Mouse (Mus musculus) testis, postnatal 14 days (tissue): ENCODE results near the gene Obscn.
"Not testable (repeated sequence)": the region's sequence is repeated elsewhere in the genome, so short reads cannot be mapped to it uniquely, and the experiment has no call there.

Experiments
- DNase-seq: peaks from one replicate; pipeline ENCODE4 v3.0.0; 2021; ENCODE audit warnings: low spot score

Obscn gene

GRCm38 (mm10) chr11:58959921-58960465 is 176.2 kb downstream of the Obscn start:
- peak; percentile 94 for DNase-seq

GRCm38 (mm10) chr11:58959186-58959825 is 176.9 kb downstream of the Obscn start:
- no peak for DNase-seq

- DNase-seq, result no peak
Measured at GRCm38 (mm10) chr11:58958536-58958935, 177.7 kb downstream of the Obscn start.

GRCm38 (mm10) chr11:58957226-58957914 is 178.8 kb downstream of the Obscn start:
- no peak for DNase-seq

GRCm38 (mm10) chr11:58955868-58956257 is 180.3 kb downstream of the Obscn start:
- no peak for DNase-seq

GRCm38 (mm10) chr11:58955143-58955867 is 180.9 kb downstream of the Obscn start:
- peak; percentile 61 for DNase-seq

- DNase-seq, result peak; percentile 94
Measured at GRCm38 (mm10) chr11:58954420-58955142, 181.6 kb downstream of the Obscn start, which contains the start of the genes Hist3h2a and Trim17. Hist3h2a (plus strand) TSS chr11:58954685. Trim17 (plus strand) TSS chr11:58954685.

- DNase-seq, result not testable (repeated sequence)
Measured at GRCm38 (mm10) chr11:58954170-58954419, 182.1 kb downstream of the Obscn start.

- DNase-seq, result no peak
Measured at GRCm38 (mm10) chr11:58953351-58954169, 182.6 kb downstream of the Obscn start.

GRCm38 (mm10) chr11:58951210-58951609 is 185.0 kb downstream of the Obscn start:
- no peak for DNase-seq

- peak; percentile 71 for DNase-seq
Measured at GRCm38 (mm10) chr11:58949480-58950431, 186.4 kb downstream of the Obscn start.

- peak; percentile 89 for DNase-seq
Measured at GRCm38 (mm10) chr11:58948542-58949479, 187.4 kb downstream of the Obscn start, which contains the start of gene Hist3h2ba. Hist3h2ba (plus strand) TSS chr11:58948920.

- DNase-seq, result peak; percentile 60
Measured at GRCm38 (mm10) chr11:58947798-58948528, 188.2 kb downstream of the Obscn start.

GRCm38 (mm10) chr11:58947306-58947705 is 188.9 kb downstream of the Obscn start:
- no peak for DNase-seq
